Mouse (Mus musculus): ENCODE measurements at regions not wholly inside any gene's neighbourhood (a gene's known extent, or its start where the extent isn't known, plus 50 kb on each side); places are given as distances from the start of the nearest gene placed in this dataset.
"Not testable (repeated sequence)": the region's sequence is repeated elsewhere in the genome, so short reads cannot be mapped to it uniquely, and the experiment has no call there.

- not testable (repeated sequence) for DNase-seq (ENCODE audit: low read depth)
Observed at GRCm38 (mm10) chr14:53590601-53591000, 663.3 kb downstream of the Dad1 start.

GRCm38 (mm10) chr14:53582528-53582927 is 671.4 kb downstream of the Dad1 start:
- DNase-seq (ENCODE audit: low read depth), result not testable (repeated sequence)

GRCm38 (mm10) chr14:53581734-53582133 is 672.2 kb downstream of the Dad1 start:
- DNase-seq (ENCODE audit: low read depth), result not testable (repeated sequence)

GRCm38 (mm10) chr14:53576927-53577326 is 677.0 kb downstream of the Dad1 start:
- not testable (repeated sequence) for DNase-seq (ENCODE audit: low read depth)

- DNase-seq (ENCODE audit: low read depth), result not testable (repeated sequence)
Observed at GRCm38 (mm10) chr14:53572701-53573100, 681.2 kb downstream of the Dad1 start.

GRCm38 (mm10) chr14:53562606-53563005 is 691.3 kb downstream of the Dad1 start:
- DNase-seq (ENCODE audit: low read depth), result no peak

- DNase-seq (ENCODE audit: low read depth), result not testable (repeated sequence)
Observed at GRCm38 (mm10) chr14:53560146-53560545, 693.8 kb downstream of the Dad1 start.

GRCm38 (mm10) chr14:53559386-53559920 is 694.5 kb downstream of the Dad1 start:
- DNase-seq (ENCODE audit: low read depth), result not testable (repeated sequence)

- no peak for DNase-seq (ENCODE audit: low read depth)
Observed at GRCm38 (mm10) chr14:53553771-53554170, 700.1 kb downstream of the Dad1 start.

- not testable (repeated sequence) for DNase-seq (ENCODE audit: low read depth)
Observed at GRCm38 (mm10) chr14:53547365-53547764, 706.5 kb downstream of the Dad1 start.

GRCm38 (mm10) chr14:53545351-53545750 is 708.6 kb downstream of the Dad1 start:
- DNase-seq (ENCODE audit: low read depth), result no peak

GRCm38 (mm10) chr14:53541640-53542039 is 712.3 kb downstream of the Dad1 start:
- peak; percentile 16 for DNase-seq (ENCODE audit: low read depth)

- not testable (repeated sequence) for DNase-seq (ENCODE audit: low read depth)
Observed at GRCm38 (mm10) chr14:53537895-53538294, 716.0 kb downstream of the Dad1 start.

GRCm38 (mm10) chr14:53523430-53523829 is 730.5 kb downstream of the Dad1 start:
- not testable (repeated sequence) for DNase-seq (ENCODE audit: low read depth)

- DNase-seq (ENCODE audit: low read depth), result not testable (repeated sequence)
Observed at GRCm38 (mm10) chr14:53518954-53519353, 735.0 kb downstream of the Dad1 start.

- not testable (repeated sequence) for DNase-seq (ENCODE audit: low read depth)
Observed at GRCm38 (mm10) chr14:53516623-53517238, 737.2 kb downstream of the Dad1 start.

GRCm38 (mm10) chr14:53505389-53505788 is 748.5 kb downstream of the Dad1 start:
- not testable (repeated sequence) for DNase-seq (ENCODE audit: low read depth)

- DNase-seq (ENCODE audit: low read depth), result not testable (repeated sequence)
Observed at GRCm38 (mm10) chr14:53488383-53488782, 765.5 kb downstream of the Dad1 start.

GRCm38 (mm10) chr14:53487611-53488010 is 766.3 kb downstream of the Dad1 start:
- DNase-seq (ENCODE audit: low read depth), result not testable (repeated sequence)

GRCm38 (mm10) chr14:53474170-53474569 is 779.7 kb downstream of the Dad1 start:
- not testable (repeated sequence) for DNase-seq (ENCODE audit: low read depth)

- not testable (repeated sequence) for DNase-seq (ENCODE audit: low read depth)
Observed at GRCm38 (mm10) chr14:53460790-53461189, 793.1 kb downstream of the Dad1 start.

GRCm38 (mm10) chr14:53454001-53454400 is 799.9 kb downstream of the Dad1 start:
- no peak for DNase-seq (ENCODE audit: low read depth)

GRCm38 (mm10) chr14:53439643-53440042 is 814.3 kb downstream of the Dad1 start:
- not testable (repeated sequence) for DNase-seq (ENCODE audit: low read depth)

GRCm38 (mm10) chr14:53430130-53430529 is 823.8 kb downstream of the Dad1 start:
- not testable (repeated sequence) for DNase-seq (ENCODE audit: low read depth)

All from c-Kit-positive CD71-positive TER-119-negative erythroid progenitor cells, embryonic 14.5 days (primary cell).